Mouse (Mus musculus): ENCODE data around the gene 1700012P22Rik.

GRCm38 (mm10) chr4:144465206-144465605 lies 26.6 kb upstream of the 1700012P22Rik start:
- TF ChIP-seq POLR2A (IDR thresholded peaks at IDR 0.05; ENCODE audit: borderline replicate concordance, insufficient read depth, low read length), result no peak
- no peak for TF ChIP-seq CTCF (IDR thresholded peaks at IDR 0.05; ENCODE audit: borderline replicate concordance, insufficient read depth, low read depth, low read length)

Data from cerebellum, adult 2 months (tissue).